Mouse (Mus musculus) forebrain, embryonic 10.5 days (tissue): ENCODE data around the gene Focad. TPM values are rescaled to one million over a fixed set of nuclear protein-coding genes. Genes with fewer than 3 reads are reported as not detected.

Experiments used
- DNase-seq: peaks from one replicate; pipeline ENCODE4 v3.0.0-alpha.2; 2017; ENCODE audit warnings: low spot score; ENCODE audit errors: extremely low spot score
- H3K27ac ChIP-seq: fragments of 300-500 bp; sonication (generic); 2 replicates; pipeline ENCODE4 v1.5.1; 2016; ENCODE audit warnings: mild to moderate bottlenecking
- H3K27me3 ChIP-seq: fragments of 300-500 bp; sonication (generic); 2 replicates; pipeline ENCODE4 v1.6.1; 2016; ENCODE audit warnings: mild to moderate bottlenecking; ENCODE audit not compliant: poor library complexity, severe bottlenecking
- H3K36me3 ChIP-seq: fragments of 300-500 bp; sonication (generic); replicated peaks from 2 replicates; pipeline ENCODE4 v1.6.1; 2016; ENCODE audit warnings: mild to moderate bottlenecking, moderate library complexity
- H3K4me1 ChIP-seq: fragments of 300-500 bp; sonication (generic); 2 replicates; pipeline ENCODE4 v1.6.1; 2016
- H3K4me3 ChIP-seq: fragments of 300-500 bp; sonication (generic); 2 replicates; pipeline ENCODE4 v1.5.1; 2016; ENCODE audit warnings: mild to moderate bottlenecking, moderate library complexity
- H3K9me3 ChIP-seq: fragments of 300-500 bp; sonication (generic); 2 replicates; pipeline ENCODE4 v1.6.1; 2016; ENCODE audit warnings: mild to moderate bottlenecking, moderate library complexity
- WGBS: fragments of 180-500 bp; shearing (Covaris S2); methylation state at CpG from one replicate; pipeline ENCODE4 v1.1.7; 2016; 5-methylcytosine and 5-hydroxymethylcytosine counted together
- polyA plus RNA-seq: library from polyadenylated mRNA; unstranded; fragments of >200 nt; fragmentation: Nextera tagmentation; extraction: Ambion mirVana; gene quantifications from 2 replicates; pipeline ENCODE4 v1.2.1, GENCODE M21; 2016

The Focad gene
- polyA plus RNA-seq, 1 experiment from 2014 or later = 18.9 TPM

GRCm38 (mm10) chr4:88400302-88400991 is 306.0 kb downstream of the Focad start:
- DNase-seq = no peak
- WGBS = 88% methylated on average over 9 of the region's 9 CpGs
- no peaks in the 10 kb centered on the region for H3K36me3 ChIP-seq
- H3K27me3 ChIP-seq = no peaks in the 10 kb centered on the region
- no peak overlapping the region for H3K4me3 ChIP-seq
- no peaks in the 10 kb centered on the region for H3K9me3 ChIP-seq
- no peak overlapping the region for H3K27ac ChIP-seq
- H3K4me1 ChIP-seq = no peaks in the 10 kb centered on the region

DNA sequence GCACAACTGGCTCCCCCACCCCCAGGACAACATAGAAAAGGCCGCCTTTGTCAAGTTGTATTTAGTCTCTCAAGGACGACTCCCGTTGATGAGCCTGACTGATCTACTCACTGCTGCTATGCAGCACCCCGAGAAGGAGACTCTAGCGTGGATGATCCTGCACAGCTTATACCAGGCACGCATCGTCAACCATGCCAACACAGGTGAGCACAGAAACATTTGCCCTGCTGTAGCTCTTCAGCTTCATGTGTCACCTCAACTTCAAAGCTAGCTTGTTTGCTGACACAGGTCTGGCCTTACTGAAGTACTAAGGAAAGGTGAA is 306.5 kb downstream of the Focad start:
- no peaks in the 10 kb centered on the region for H3K4me1 ChIP-seq
- no peak for DNase-seq
- no peaks in the 10 kb centered on the region for H3K9me3 ChIP-seq
- H3K27me3 ChIP-seq = no peaks in the 10 kb centered on the region
- no peaks in the 10 kb centered on the region for H3K36me3 ChIP-seq
- H3K4me3 ChIP-seq = no peak overlapping the region
- 89% methylated on average over 7 of the region's 7 CpGs for WGBS
- H3K27ac ChIP-seq = no peak overlapping the region

DNA sequence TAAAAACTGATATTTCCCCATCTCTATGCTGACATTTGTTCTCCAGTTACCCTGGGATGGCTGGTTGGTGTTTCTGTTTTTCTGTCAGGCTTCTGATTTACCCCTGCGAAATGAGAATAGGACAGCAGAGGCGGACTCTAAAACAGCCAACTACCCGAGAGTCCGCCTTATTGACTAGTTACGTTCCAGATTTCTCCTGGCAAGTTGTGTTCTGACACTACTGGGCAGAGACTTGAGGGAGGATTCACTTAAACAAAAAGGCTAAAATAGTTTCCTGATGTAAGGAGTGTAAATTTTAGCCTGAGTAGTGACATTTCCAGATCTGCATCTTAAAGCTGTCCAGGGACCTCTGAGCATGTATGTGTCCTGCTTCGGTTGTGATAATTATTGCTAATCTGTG is 308.5 kb downstream of the Focad start:
- WGBS = 93% methylated on average over 6 of the region's 6 CpGs
- H3K4me1 ChIP-seq = peaks cover 10% of the 10 kb centered on the region

GRCm38 (mm10) chr4:88406887-88407696 is 312.7 kb downstream of the Focad start:
- DNase-seq = no peak
- WGBS = 85% methylated on average over 4 of the region's 4 CpGs
- peak overlapping the region; percentile 51; the same call in 1 of the 2 replicates for H3K27ac ChIP-seq
- no peaks in the 10 kb centered on the region for H3K27me3 ChIP-seq
- no peaks in the 10 kb centered on the region for H3K9me3 ChIP-seq
- peaks cover 10% of the 10 kb centered on the region for H3K4me1 ChIP-seq
- no peak overlapping the region for H3K4me3 ChIP-seq
- H3K36me3 ChIP-seq = peaks cover 6% of the 10 kb centered on the region

More for the DNA sequence above, 308.5 kb downstream of the Focad start:
- H3K27me3 ChIP-seq = no peaks in the 10 kb centered on the region
- H3K4me3 ChIP-seq = no peak overlapping the region
- peaks cover 6% of the 10 kb centered on the region for H3K36me3 ChIP-seq
- no peak overlapping the region for H3K27ac ChIP-seq
- H3K9me3 ChIP-seq = no peaks in the 10 kb centered on the region
- no peak for DNase-seq

DNA sequence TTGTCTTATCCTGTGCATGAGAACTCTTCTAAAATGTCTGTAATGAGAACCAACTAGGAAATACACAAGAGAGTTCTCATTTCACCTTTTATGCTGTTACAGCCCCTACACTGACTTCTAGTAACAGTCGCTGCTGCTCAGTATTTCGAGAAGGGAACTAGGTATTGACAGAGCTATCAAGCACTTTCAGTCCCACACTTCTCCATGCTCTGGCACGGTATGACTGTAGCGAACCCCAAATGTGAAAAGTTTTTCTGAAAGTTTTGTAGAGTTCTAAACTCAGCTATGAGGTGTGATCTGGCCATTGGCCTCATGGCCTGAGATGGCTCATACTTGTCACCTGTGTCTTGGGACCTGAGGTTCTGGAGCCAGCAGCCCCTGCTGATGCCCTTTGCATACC is 314.9 kb downstream of the Focad start:
- H3K4me1 ChIP-seq = peaks cover 10% of the 10 kb centered on the region
- H3K27ac ChIP-seq = no peak overlapping the region
- DNase-seq = no peak
- peaks cover 6% of the 10 kb centered on the region for H3K36me3 ChIP-seq
- H3K27me3 ChIP-seq = no peaks in the 10 kb centered on the region
- 91% methylated on average over 4 of the region's 4 CpGs for WGBS
- no peaks in the 10 kb centered on the region for H3K9me3 ChIP-seq
- no peak overlapping the region for H3K4me3 ChIP-seq

DNA sequence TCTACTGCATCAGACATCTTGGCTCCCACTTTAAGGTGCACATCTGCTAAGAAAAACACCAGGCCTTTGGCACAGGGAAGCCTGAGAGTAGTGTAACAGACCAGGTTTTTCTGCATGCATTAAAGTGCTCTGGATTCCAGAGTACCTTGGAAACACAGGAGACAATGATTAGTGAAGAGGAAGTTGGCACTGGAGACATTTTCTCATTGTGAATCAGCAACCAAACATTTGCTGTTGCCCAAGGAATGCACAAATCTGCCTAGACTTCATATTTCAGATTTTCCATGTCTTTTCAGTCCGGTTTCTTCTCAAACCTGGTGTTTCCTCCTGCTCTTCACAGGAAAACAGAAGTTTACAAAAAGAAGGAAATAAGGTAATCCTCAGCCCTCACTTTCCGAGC is 317.9 kb downstream of the Focad start:
- Histone ChIP-seq H3K27me3 (no peaks in the 10 kb centered on the region), H3K36me3 (peaks cover 2% of the 10 kb centered on the region), H3K4me3 (no peak overlapping the region), H3K9me3 (no peaks in the 10 kb centered on the region), H3K27ac (no peak overlapping the region), H3K4me1 (peaks cover 8% of the 10 kb centered on the region)
- DNase-seq = no peak
- 91% methylated on average over 2 of the region's 2 CpGs for WGBS

- no peaks in the 10 kb centered on the region for H3K27me3 ChIP-seq
- no peaks in the 10 kb centered on the region for H3K9me3 ChIP-seq
- H3K27ac ChIP-seq = no peak overlapping the region
- no peaks in the 10 kb centered on the region for H3K36me3 ChIP-seq
- WGBS = 63% methylated on average over 2 of the region's 2 CpGs
- no peak overlapping the region for H3K4me3 ChIP-seq
- H3K4me1 ChIP-seq = peaks cover 5% of the 10 kb centered on the region
- DNase-seq = no peak
Observed at GRCm38 (mm10) chr4:88415017-88415416, 320.6 kb downstream of the Focad start.

- DNase-seq = no peak
- 94% methylated on average over 5 of the region's 5 CpGs for whole genome bisulfite sequencing
- Histone ChIP-seq H3K27ac (no peak overlapping the region), H3K36me3 (no peaks in the 10 kb centered on the region), H3K4me3 (no peak overlapping the region), H3K27me3 (no peaks in the 10 kb centered on the region), H3K4me1 (peaks cover 5% of the 10 kb centered on the region), H3K9me3 (no peaks in the 10 kb centered on the region)
Observed at GRCm38 (mm10) chr4:88419378-88419777, 324.9 kb downstream of the Focad start.

DNA sequence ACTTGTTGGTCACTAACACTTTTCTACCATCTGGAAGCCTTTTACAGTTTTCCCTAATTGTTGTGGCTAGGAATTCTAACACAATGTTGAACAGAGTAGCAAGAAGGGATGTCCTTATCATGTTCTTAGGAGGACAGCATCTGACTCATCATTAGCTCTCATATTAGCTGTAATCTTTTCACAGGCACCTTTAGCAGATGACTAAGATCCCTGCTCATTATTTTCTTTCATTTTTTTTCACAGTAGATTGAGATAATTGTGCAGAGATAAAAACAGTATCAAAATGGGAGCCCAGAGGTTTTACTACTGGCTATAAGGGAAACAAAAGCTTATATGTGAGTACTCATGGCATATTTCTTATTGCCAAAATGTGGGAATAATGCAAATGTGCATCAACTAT is 330.1 kb downstream of the Focad start:
- no peak for DNase-seq
- Histone ChIP-seq H3K27ac (no peak overlapping the region), H3K36me3 (no peaks in the 10 kb centered on the region), H3K4me1 (no peaks in the 10 kb centered on the region), H3K9me3 (no peaks in the 10 kb centered on the region), H3K4me3 (no peak overlapping the region), H3K27me3 (no peaks in the 10 kb centered on the region)

DNA sequence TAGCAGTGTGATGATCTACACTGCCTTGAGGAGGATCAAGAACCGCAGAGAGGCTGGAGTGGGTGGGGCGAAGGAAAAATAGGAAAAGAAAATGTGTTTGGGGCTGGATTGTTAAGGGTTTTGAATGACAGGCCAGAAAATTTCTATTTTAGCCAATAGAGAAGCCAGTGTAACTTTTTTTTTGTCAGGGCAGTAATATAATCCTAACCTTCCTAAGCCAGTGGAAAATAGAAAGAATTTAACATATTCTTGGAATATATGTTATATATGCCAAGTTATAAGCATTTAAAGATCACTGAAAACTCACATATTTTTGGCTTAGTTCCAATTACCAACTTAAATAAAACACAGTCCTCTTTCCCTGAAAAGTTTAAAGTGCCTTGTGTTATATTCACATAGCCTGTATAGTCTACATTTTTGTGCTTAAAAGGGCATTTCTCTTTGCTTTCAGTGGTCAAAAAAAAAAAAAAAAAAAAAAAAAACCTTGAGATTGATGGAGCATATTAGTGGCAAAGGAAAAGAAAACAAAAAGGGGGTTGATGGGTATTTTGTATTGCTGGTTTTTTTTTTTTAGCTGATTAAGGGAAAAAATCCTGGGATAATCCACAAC is 333.3 kb downstream of the Focad start:
- Histone ChIP-seq H3K27ac (no peak overlapping the region), H3K9me3 (no peaks in the 10 kb centered on the region), H3K4me3 (no peak overlapping the region), H3K4me1 (no peaks in the 10 kb centered on the region), H3K36me3 (no peaks in the 10 kb centered on the region), H3K27me3 (no peaks in the 10 kb centered on the region)
- WGBS = 93% methylated on average over 2 of the region's 2 CpGs
- DNase-seq = no peak

GRCm38 (mm10) chr4:88432412-88433024 is 338.1 kb downstream of the Focad start:
- Histone ChIP-seq H3K4me1 (no peaks in the 10 kb centered on the region), H3K27ac (no peak overlapping the region), H3K27me3 (no peaks in the 10 kb centered on the region), H3K36me3 (no peaks in the 10 kb centered on the region), H3K9me3 (no peaks in the 10 kb centered on the region), H3K4me3 (no peak overlapping the region)
- 84% methylated on average over 8 of the region's 8 CpGs for WGBS
- DNase-seq = no peak

GRCm38 (mm10) chr4:88436593-88437165 is 342.2 kb downstream of the Focad start:
- Histone ChIP-seq H3K27ac (no peak overlapping the region), H3K4me3 (no peak overlapping the region), H3K9me3 (no peaks in the 10 kb centered on the region), H3K4me1 (peaks cover 18% of the 10 kb centered on the region), H3K36me3 (no peaks in the 10 kb centered on the region), H3K27me3 (peaks cover 3% of the 10 kb centered on the region; the same call in 1 of the 2 replicates)
- WGBS = 91% methylated on average over 6 of the region's 6 CpGs
- no peak for DNase-seq
